Comparison of ENCODE assay signal across 8 mouse cellular contexts in genomic region chr10:62601053-62601791, GRCm38 (mm10). TPM values are rescaled to one million over a fixed set of nuclear protein-coding genes. Genes with fewer than 3 reads are reported as not detected.
DNase-seq lines count a peak whose midpoint lies in the region; ATAC-seq and TF ChIP-seq lines count a peak whose summit lies in the region.

No protein-coding gene starts in this region.

- H3K9ac ChIP-seq in lung, embryonic 16.5 days (ENCODE audit: low read length): peak overlapping the region; percentile 83
- peak overlapping the region; percentile 64 for H3K9ac ChIP-seq in heart, postnatal 0 days (replicated peaks; ENCODE audit: low read depth, low read length)

- DNase-seq in lung, postnatal 25 days (ENCODE audit: low spot score): no peak
- DNase-seq in heart, postnatal 0 days (ENCODE audit: low spot score): no peak
- no peak for DNase-seq in layer of hippocampus, adult 11-12 months (ENCODE audit: low spot score)
- DNase-seq in adrenal gland, postnatal 25 days: no peak
- DNase-seq in spleen, adult 12 weeks (ENCODE audit: low spot score): no peak

- TF ChIP-seq CTCF in bone marrow macrophage, adult 2 months (IDR thresholded peaks at IDR 0.05; ENCODE audit: low read depth, low read length): no peak
- no peak for TF ChIP-seq CTCF in heart, postnatal 0 days (IDR thresholded peaks at IDR 0.05; ENCODE audit: low read depth)

- no peak for ATAC-seq in lung, embryonic 16.5 days (ENCODE audit: low read depth)
- ATAC-seq in heart, postnatal 0 days (ENCODE audit: insufficient read depth, low read depth): no peak
- ATAC-seq in megakaryocyte progenitor cell, adult 5-6 weeks (replicated peaks; ENCODE audit: poor library complexity): peak; percentile 16

- no peak overlapping the region for H3K27ac ChIP-seq in lung, embryonic 16.5 days (ENCODE audit: low read length)
- peak overlapping the region; percentile 35; the same call in 1 of the 2 replicates for H3K27ac ChIP-seq in bone marrow macrophage, adult 2 months (ENCODE audit: insufficient read depth, low read depth, low read length)
- peak overlapping the region; percentile 87; the same call in 1 of the 2 replicates for H3K27ac ChIP-seq in heart, postnatal 0 days (ENCODE audit: low read depth)

- H3K4me2 ChIP-seq in lung, embryonic 16.5 days (ENCODE audit: low read depth, low read length): peak overlapping the region; percentile 97
- H3K4me2 ChIP-seq in heart, postnatal 0 days (ENCODE audit: low read depth, low read length): peak overlapping the region; percentile 99

- no peaks in the 10 kb centered on the region for H3K27me3 ChIP-seq in lung, embryonic 16.5 days (ENCODE audit: control insufficient read depth, insufficient read depth, low read depth, low read length)
- no peaks in the 10 kb centered on the region for H3K27me3 ChIP-seq in heart, postnatal 0 days (ENCODE audit: control insufficient read depth, insufficient read depth, low read length)

- 9% methylated on average over 20 of the region's 20 CpGs for WGBS in lung, embryonic 16.5 days
- WGBS in heart, postnatal 0 days: 10% methylated on average over 20 of the region's 20 CpGs

- no peak for TF ChIP-seq POLR2A in bone marrow macrophage, adult 2 months (IDR thresholded peaks at IDR 0.05; ENCODE audit: borderline replicate concordance, low read depth, low read length)

- H3K9me3 ChIP-seq in lung, embryonic 16.5 days (ENCODE audit: control insufficient read depth, low read length): no peaks in the 10 kb centered on the region
- no peaks in the 10 kb centered on the region for H3K9me3 ChIP-seq in heart, postnatal 0 days (replicated peaks; ENCODE audit: control insufficient read depth, low read length)

- peaks cover 10% of the 10 kb centered on the region for H3K4me1 ChIP-seq in lung, embryonic 16.5 days (replicated peaks; ENCODE audit: control insufficient read depth, insufficient read depth, low read length)
- H3K4me1 ChIP-seq in bone marrow macrophage, adult 2 months (ENCODE audit: control insufficient read depth, insufficient read depth, low read length): peaks cover 13% of the 10 kb centered on the region
- H3K4me1 ChIP-seq in heart, postnatal 0 days (ENCODE audit: control insufficient read depth, insufficient read depth): peaks cover 5% of the 10 kb centered on the region; the same call in 1 of the 2 replicates

- peaks cover 9% of the 10 kb centered on the region; the same call in 1 of the 2 replicates for H3K36me3 ChIP-seq in lung, embryonic 16.5 days (ENCODE audit: control insufficient read depth, insufficient read depth, low read length)
- peaks cover 20% of the 10 kb centered on the region for H3K36me3 ChIP-seq in heart, postnatal 0 days (replicated peaks; ENCODE audit: control insufficient read depth, insufficient read depth, low read length)

- TF ChIP-seq EP300 in heart, postnatal 0 days (IDR thresholded peaks at IDR 0.05; ENCODE audit: low read depth): no peak

- peak overlapping the region; percentile 99 for H3K4me3 ChIP-seq in lung, embryonic 16.5 days (ENCODE audit: low read length)
- H3K4me3 ChIP-seq in bone marrow macrophage, adult 2 months (ENCODE audit: insufficient read depth, low read length): peak overlapping the region; percentile 95
- H3K4me3 ChIP-seq in heart, postnatal 0 days (ENCODE audit: low read depth, low read length): peak overlapping the region; percentile 88

RNA-seq across cellular contexts. Expression of gene Ddx21, which starts 0.9 kb away (rescaled TPM):
- polyA plus RNA-seq in lung, embryonic 16.5 days (2015; fragmentation: Nextera tagmentation; extraction: Ambion mirVana): 14.2 and 17.4 TPM in 2 replicates
- polyA plus RNA-seq in bone marrow macrophage, adult 2 months (2012; ENCODE audit: insufficient read depth, insufficient read length, missing spikeins): 16.7 and 18.1 TPM in 2 replicates
- total RNA-seq in heart, postnatal 0 days (2014; rRNA removed; ENCODE audit: low replicate concordance): 11.4 and 12.1 TPM in 2 replicates
- polyA plus RNA-seq in heart, postnatal 0 days (2015; fragmentation: Nextera tagmentation; extraction: Ambion mirVana): 7.2 and 8.8 TPM in 2 replicates
- 115 and 119 TPM in 2 replicates for total RNA-seq in megakaryocyte progenitor cell, adult 5-6 weeks (2015)
- 148 and 187 TPM in 2 replicates for total RNA-seq in megakaryocyte progenitor cell, adult 5-6 weeks (2017)
- total RNA-seq in adrenal gland, postnatal 25 days (2021): 56.8 and 80.6 TPM in 2 replicates

RNA-seq across cellular contexts. Expression of gene Kif1bp, which starts 23.0 kb away (rescaled TPM):
- polyA plus RNA-seq in lung, embryonic 16.5 days (2015; fragmentation: Nextera tagmentation; extraction: Ambion mirVana): 32.1 and 34.8 TPM in 2 replicates
- 36.9 and 40.0 TPM in 2 replicates for polyA plus RNA-seq in bone marrow macrophage, adult 2 months (2012; ENCODE audit: insufficient read depth, insufficient read length, missing spikeins)
- total RNA-seq in heart, postnatal 0 days (2014; rRNA removed; ENCODE audit: low replicate concordance): 28.2 and 36.9 TPM in 2 replicates
- 23.6 and 23.9 TPM in 2 replicates for polyA plus RNA-seq in heart, postnatal 0 days (2015; fragmentation: Nextera tagmentation; extraction: Ambion mirVana)
- total RNA-seq in megakaryocyte progenitor cell, adult 5-6 weeks (2015): 18.7 and 26.5 TPM in 2 replicates
- total RNA-seq in megakaryocyte progenitor cell, adult 5-6 weeks (2017): 14.8 and 19.4 TPM in 2 replicates
- total RNA-seq in adrenal gland, postnatal 25 days (2021): 53.7 and 60.9 TPM in 2 replicates

RNA-seq across cellular contexts. Expression of gene Ddx50, which starts 49.8 kb away (rescaled TPM):
- polyA plus RNA-seq in lung, embryonic 16.5 days (2015; fragmentation: Nextera tagmentation; extraction: Ambion mirVana): 115 and 120 TPM in 2 replicates
- polyA plus RNA-seq in bone marrow macrophage, adult 2 months (2012; ENCODE audit: insufficient read depth, insufficient read length, missing spikeins): 57.7 and 59.5 TPM in 2 replicates
- total RNA-seq in heart, postnatal 0 days (2014; rRNA removed; ENCODE audit: low replicate concordance): 40.2 and 56.5 TPM in 2 replicates
- polyA plus RNA-seq in heart, postnatal 0 days (2015; fragmentation: Nextera tagmentation; extraction: Ambion mirVana): 79.0 and 79.4 TPM in 2 replicates
- 112 and 121 TPM in 2 replicates for total RNA-seq in megakaryocyte progenitor cell, adult 5-6 weeks (2015)
- total RNA-seq in megakaryocyte progenitor cell, adult 5-6 weeks (2017): 98.4 and 111 TPM in 2 replicates
- 95.5 and 111 TPM in 2 replicates for total RNA-seq in adrenal gland, postnatal 25 days (2021)
